Mouse (Mus musculus) large intestine, adult 2 months (tissue): ENCODE data around the gene Hoga1. TPM values are rescaled to one million over a fixed set of nuclear protein-coding genes. Genes with fewer than 3 reads are reported as not detected.

Source experiments
- DNase-seq: peaks from one replicate; pipeline ENCODE4 v3.0.0-alpha.2; 2012; ENCODE audit warnings: low read depth, low spot score
- WGBS: fragments of 180-500 bp; shearing (Covaris S2); methylation state at CpG from one replicate; pipeline ENCODE4 v1.1.7; 2018; 5-methylcytosine and 5-hydroxymethylcytosine counted together
- polyA plus RNA-seq: library from polyadenylated mRNA; depleted of rRNA; stranded (reverse); fragments of >200 nt; gene quantifications from 2 replicates; pipeline ENCODE4 v1.2.3, GENCODE M21; 2012; rRNA removed

The Hoga1 gene
- polyA plus RNA-seq = 0.57 and 1.4 TPM in 2 replicates

DNA sequence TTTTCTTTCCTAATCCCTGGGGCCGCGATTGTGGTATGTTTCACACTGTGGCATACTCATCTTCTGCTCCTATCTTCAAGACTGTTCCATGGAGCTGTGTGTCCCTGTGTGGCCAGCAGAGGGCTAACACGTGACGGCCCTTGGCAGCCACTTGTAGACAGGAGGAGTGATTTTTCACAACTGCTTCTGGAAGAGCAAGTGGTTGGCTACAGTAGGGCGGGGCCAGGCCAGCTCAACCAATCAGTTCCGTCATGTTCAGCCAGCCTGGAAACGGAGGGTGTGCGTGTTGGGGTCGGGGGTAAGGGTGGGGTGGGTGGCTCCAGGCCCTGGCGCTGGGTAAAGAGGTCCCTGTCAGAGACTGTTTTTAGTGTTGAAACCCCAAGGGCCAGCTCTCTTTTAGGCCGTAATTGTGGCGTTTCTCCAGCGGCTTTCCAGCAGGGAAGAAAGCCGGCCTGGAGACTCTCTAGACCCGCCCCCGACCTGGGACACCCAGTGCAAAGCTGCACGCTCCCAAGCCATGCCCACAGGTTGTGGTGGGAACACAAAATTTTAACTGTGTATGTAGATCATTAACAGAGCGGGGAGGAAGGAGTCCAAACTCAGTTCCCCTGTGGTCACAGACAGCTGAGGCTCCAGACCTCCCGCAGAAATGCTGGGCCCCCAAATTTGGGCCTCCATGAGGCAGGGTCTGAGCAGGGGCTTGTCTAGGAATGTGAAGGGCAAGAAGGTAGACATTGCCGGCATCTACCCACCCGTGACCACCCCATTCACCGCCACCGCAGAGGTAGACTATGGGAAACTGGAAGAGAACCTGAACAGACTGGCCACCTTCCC lies at the start of gene Hoga1:
Gene Hoga1, plus strand, starts transcription at position 342 of the 834 bp plus-strand sequence.
- 15% methylated on average over 23 of the region's 23 CpGs for WGBS
- peak; percentile 72 for DNase-seq

DNA sequence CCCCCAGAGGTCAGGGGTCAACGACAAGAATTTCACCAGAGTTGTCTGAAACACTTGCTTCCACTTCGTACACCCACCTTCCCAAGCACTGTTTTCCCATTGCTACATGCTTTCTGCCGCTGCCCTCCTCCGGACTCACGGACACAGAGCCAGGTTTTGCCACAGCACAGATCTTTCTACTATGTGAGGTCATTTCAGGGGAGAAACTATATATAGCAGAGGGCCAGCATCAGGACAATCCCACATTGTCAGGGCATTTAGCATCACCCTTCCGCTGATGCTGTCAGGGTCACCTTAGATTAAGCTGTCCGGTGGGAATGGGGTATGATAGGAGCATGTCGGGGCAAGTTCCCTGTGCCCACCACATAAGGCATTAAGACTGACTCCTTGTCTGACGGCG lies 48.3 kb upstream of the Hoga1 start:
- no peak for DNase-seq
- WGBS = 84% methylated on average over 10 of the region's 10 CpGs

DNA sequence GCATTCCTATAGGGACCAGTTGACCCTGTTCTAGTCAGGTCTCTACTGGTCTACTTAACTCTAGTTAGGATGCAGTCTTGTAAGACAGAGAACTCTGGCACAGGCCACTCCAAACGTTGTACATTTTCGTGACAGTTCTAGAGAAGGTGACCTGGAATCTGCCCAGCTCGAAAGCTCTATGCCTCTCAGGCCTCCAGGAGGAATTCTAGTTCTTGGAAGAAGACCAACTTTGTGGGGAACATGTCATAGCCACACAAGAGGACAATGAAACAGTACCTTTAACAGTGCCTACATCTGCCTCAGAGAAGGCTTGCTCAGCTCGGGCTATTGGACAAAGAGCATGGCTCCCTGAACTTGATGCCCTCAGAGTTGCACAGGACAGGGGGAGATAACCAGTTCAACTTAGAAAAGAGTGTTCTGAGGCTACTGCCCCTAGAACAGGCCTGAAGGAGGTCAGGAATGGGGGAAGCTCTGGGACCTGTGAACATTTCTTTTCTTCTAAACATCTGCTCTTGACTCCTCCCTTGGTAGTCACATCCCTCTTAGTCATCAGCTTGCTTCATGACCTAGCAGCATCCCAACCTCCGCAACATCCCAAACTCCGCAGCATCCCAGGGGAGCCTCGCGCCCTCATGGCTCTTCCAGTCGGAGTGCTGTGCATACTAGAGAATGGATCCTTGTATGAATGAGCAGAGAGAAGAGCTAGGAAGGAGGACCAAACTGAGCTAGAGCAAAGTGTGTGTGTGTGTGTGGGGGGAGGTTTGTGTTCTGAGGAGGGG lies 46.5 kb upstream of the Hoga1 start:
- no peak for DNase-seq
- 80% methylated on average over 9 of the region's 9 CpGs for WGBS

DNA sequence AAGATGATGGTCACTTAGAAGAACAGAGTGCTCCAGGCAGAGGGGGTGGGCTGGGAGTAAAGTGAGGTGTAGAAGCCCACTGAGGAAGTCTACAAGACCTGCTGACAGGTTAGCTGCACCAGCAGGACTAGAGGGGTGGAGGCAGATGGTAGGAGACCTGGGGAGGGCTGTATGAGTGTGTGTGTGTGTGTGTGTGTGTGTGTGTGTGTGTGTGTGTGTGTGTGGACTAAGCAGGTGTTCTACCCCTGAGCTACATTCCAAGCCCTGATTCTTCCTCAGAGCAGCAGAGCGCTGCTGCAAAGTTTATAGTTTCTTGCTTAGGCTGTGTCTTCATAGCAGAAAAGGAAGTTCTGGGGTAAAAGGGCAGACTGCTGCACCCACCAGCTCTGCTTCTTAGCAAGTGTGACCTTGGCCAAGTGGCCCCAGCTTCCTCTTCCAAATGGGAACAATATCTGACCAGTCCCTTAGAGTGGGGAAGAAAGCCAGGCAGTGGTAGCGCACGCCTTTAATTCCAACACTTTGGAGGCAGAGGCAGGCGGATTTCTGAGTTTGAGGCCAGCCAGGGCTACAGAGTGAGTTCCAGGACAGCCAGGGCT lies 45.6 kb upstream of the Hoga1 start:
- 68% methylated on average over 4 of the region's 4 CpGs for WGBS
- DNase-seq = no peak

DNA sequence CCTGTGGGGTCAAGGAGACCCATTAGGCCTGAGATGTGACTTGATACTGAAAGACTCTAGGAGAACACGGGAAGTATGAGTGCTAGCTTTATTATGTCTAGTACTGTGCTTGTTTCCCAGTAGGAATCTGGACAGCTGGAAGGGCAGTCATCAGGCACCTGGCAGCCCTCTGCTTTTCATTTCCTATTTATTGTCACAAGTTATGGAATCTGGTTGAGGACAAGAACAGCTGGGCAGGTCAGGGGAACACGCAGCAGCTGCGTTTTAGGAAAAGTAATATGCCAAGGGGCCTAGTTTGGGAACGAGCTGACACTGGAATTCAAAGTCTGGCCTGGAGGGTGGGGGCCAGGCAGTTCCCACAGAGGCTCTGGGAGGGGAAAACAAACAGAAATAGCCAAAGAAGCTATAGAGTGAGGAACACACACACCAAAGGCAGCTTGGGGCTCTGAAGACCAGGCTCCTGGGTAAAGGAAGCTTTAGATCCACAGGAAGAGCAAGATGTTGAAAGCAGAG lies 44.9 kb upstream of the Hoga1 start:
- no peak for DNase-seq
- WGBS = 24% methylated on average over 4 of the region's 4 CpGs

DNA sequence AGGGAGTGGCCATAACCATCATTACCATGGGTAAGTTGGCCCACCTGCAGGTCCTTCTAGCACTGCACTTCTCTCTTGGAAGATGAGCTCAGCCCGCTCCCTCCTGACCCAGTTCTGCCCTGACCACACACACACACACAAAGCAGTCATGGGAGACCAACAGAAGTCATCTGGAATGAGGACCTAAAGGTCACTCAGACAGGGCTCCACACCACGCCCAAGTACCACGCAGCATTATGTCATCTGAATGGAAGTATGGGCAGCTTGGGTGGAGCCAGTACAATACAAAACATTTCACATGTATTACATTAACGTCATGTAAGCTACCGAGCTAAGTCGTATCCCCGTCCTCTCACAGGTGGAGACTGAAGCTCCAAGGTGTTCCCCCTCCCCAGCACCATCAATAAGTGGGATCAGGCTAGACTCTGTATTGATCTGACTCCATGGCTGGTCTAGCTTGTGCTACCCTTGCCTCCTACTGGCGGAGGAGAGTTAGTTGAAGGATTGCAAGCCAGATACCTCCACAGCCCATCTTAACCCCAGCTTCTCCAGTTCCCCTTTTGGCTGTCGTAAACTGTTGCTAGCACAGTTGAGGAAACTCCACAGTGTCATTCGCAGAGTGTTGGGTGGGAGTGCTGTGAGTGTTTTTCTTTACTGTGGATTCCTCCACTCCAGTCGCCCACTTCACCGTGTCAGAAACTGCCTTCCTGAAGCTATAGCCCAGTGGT lies 44.0 kb upstream of the Hoga1 start:
- 79% methylated on average over 12 of the region's 12 CpGs for WGBS
- DNase-seq = no peak

DNA sequence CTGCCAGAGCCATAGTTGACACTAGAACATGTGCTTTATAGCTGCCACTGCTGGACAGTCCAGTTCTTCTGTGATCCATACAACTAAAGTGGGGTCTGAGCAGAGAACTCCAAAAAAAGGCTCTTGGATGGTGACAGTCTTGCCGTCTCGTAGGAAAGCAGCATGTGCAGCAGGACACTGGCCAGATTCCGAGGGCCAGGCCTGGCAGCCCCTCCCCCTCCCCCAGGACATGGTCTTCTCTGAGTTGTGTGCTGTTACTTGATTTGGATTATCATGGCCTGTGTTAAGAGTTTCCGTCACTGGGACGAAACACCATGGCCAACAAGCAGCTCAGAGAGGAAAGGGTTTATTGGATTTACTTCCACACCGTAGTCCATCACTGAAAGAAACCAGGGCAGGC lies 41.2 kb upstream of the Hoga1 start:
- 64% methylated on average over 6 of the region's 6 CpGs for WGBS
- no peak for DNase-seq

DNA sequence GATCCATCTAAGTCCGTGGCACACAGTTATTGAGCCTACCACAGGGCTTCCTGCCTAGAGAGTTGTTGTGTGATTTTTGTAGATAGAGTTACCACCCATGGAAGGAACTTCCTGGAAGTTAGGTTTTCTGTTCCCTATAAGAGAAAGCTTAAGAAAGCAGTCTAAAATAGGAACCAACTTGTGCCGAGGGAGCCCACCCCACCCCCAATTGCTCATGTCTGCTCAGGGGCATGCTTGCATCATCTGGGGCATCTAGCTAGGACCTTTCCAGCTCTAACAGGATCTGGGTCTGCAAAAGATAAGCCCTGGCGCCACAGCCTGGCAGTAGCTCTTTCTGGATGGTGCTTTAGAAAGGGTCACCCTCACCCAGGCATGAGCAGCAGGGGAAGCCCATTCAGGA lies 39.8 kb upstream of the Hoga1 start:
- WGBS = 66% methylated on average over 3 of the region's 3 CpGs
- DNase-seq = no peak

DNA sequence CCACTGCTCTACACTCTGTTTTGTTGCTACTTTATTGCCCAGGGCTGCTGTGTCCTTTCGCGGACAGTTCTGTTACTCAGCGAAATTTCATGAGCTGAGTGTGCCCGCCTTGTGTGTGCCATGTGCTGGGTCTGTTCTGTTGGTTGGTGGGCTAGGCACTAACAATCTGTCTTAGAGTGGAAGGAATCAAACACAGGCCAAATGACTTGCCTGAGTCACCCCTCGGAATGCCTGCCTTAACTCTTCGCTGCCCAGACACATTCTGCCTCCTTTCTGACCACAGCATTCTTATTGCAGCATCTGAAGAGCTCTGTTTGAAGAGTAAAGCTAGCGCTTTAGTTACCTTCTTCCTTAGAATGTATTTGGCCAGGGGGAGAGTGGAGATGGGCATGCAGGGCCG lies 38.8 kb upstream of the Hoga1 start:
- WGBS = 61% methylated on average over 8 of the region's 8 CpGs
- no peak for DNase-seq

DNA sequence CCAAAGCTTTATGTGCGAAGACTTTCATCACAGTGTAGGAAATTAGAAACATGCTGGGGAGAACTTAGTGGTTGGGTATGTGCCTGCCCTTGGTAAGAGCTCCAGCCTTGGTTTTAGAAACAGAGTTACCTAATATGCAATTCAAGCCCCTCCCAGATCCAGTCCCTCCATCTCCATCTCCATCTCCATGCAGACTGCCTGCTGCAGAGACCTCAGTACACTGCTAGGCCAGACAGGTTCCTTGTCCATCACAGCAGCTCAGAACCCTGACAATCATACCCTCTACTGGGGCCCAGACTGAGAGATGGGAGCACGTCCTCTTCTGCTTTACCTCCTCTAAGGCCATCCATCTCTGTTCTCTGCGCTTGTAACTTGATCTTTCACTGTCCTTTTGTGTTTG lies 36.8 kb upstream of the Hoga1 start:
- WGBS = 78% methylated on average over 3 of the region's 3 CpGs
- DNase-seq = no peak

DNA sequence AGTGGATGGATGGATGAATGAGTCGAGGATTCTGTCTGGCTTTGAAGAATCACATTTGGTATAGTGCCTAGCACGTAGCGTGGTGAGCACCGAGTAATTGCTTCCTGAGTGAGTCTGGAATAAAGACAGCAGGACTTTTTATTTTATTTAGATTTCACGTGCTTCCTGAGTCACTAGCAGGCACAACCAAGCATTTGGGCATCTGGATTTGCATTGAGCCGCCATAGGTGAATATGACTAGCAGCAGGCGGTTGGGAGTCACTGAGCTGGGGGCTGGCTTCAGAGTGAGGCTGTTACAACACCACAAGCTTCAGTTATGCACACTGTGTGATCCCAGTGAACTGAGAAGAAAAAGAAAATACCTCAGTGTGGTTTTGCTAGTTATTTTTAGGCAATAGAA lies 36.3 kb upstream of the Hoga1 start:
- 55% methylated on average over 7 of the region's 7 CpGs for WGBS

DNA sequence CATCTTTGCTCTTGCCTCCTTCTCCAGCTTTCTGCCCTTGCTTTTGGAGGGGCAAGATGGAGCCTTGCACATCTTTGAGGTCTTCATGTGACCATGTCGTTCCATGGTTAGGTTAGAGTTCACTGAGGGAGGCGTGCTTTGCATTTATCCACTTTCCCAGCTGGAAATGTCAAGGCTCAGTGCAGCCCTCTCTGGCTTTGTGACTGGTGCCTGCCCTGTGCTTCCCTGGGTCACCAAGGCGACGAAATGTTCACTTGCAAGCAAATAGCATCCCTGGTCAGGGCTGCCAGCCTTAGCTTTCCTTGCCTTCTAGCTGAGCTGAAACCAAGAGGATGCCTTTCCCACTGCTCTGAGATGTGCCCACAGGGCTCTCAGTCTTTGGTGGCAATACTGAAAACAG lies 35.0 kb upstream of the Hoga1 start:
- WGBS = 84% methylated on average over 4 of the region's 4 CpGs
- no peak for DNase-seq

More for the DNA sequence above, 36.3 kb upstream of the Hoga1 start:
- DNase-seq = no peak

DNA sequence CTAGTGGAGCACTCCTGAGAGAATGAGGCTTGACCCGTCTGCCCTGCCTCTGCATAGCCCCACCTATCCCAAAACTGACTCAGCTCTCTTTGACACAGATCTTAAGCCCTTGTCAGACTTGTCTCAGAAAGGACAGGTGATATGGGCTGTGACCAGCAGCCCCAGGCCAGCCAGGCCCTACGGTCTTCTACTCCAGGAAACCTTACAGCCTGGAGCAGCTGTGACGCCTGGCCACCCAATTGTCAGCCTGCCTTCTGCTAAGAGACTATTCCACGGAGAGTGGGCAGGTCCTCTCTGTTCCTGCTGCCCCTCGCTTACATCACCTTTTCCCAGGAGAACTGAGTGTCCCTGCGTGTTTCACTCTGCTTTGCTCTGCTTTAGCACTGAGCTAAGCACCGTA lies 34.3 kb upstream of the Hoga1 start:
- WGBS = 84% methylated on average over 7 of the region's 7 CpGs
- DNase-seq = no peak

DNA sequence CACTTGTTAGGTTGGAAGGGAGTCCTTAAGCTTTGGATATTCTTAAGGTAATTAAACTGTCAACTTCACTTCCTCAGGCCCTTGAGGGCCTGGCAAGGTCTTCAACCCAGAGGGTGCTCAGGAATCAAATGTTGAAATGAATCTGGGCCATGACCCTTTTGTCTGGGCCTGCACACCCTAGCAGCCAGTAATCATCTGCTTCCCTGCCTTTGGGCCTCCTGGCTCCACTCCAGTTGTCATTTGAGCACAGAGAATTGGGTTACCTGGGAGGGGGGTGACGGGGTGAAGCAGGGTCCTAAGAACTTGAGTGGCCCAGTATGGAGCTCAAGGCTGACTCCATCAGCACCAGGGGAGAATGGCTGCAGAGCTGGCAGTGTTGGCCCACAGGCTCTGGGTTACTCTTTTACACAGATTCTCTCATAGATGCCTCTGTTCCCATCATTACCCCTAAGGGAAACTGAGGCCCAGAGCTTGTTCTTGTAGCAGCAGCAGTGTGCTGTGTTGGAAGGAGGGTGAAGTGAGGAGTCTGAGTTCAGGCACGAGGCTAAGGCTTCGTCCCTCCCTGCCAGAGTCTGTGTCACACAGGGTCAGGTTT lies 31.1 kb upstream of the Hoga1 start:
- WGBS = 79% methylated on average over 3 of the region's 3 CpGs
- DNase-seq = no peak

DNA sequence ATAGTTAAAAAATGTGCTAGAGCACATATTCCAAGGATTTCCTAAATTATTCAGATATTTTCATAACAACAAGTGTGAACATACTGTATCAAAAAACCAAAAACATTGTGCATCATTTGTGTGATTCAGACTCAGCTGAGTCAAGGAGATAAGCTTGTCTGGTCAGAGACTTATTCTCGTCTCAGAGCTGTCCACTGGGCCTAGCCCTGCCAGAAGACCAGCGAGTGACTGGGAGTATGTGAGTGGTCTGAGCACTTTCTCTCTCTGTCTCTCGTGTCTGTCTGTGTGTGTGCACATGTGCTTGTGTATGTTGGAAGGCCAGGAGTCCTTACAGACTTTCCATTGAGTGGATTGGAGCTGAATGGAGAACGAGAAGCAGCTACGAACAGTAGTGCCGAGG lies 30.4 kb upstream of the Hoga1 start:
- WGBS = 77% methylated on average over 6 of the region's 6 CpGs
- no peak for DNase-seq

DNA sequence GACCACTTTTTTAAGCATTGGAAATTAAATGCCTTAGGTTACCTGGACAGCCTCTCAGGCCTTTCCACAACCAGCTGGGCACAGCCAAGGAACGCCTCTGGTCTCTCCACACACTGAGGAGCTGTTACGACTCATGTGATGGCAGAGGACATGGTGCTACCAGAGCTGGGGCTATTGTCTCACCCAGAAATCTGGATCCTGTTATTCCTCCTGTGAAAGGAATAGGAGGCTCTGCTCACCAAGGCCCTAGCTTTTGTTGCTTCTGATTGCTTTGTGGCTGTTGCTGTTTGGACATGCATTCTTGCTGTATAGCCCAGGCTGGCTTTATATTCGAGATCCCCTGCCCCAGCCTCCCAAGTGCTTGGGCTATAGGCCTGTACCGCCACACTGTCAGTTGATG lies 29.2 kb upstream of the Hoga1 start:
- WGBS = 75% methylated on average over 4 of the region's 4 CpGs
- no peak for DNase-seq

DNA sequence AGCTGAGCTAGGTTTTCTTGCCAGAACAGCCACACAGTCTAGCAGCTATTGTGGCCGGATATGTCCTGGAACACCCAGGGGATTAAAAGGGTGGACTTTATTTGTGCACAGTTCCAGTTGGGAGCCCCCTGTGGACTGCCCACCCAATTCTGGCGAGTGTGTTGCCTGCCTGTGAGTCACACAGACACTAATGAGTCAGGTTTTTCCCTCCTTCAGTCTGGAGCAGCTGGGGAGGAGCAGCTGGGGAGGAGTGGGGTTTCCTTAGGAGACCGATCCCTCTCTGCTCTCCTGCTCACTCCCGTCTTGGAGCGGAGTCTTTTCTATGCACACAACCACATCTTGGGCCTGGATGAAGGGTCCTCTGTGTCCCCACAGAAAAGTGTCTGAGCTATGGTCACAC lies 28.6 kb upstream of the Hoga1 start:
- WGBS = 52% methylated on average over 5 of the region's 5 CpGs
- DNase-seq = no peak

DNA sequence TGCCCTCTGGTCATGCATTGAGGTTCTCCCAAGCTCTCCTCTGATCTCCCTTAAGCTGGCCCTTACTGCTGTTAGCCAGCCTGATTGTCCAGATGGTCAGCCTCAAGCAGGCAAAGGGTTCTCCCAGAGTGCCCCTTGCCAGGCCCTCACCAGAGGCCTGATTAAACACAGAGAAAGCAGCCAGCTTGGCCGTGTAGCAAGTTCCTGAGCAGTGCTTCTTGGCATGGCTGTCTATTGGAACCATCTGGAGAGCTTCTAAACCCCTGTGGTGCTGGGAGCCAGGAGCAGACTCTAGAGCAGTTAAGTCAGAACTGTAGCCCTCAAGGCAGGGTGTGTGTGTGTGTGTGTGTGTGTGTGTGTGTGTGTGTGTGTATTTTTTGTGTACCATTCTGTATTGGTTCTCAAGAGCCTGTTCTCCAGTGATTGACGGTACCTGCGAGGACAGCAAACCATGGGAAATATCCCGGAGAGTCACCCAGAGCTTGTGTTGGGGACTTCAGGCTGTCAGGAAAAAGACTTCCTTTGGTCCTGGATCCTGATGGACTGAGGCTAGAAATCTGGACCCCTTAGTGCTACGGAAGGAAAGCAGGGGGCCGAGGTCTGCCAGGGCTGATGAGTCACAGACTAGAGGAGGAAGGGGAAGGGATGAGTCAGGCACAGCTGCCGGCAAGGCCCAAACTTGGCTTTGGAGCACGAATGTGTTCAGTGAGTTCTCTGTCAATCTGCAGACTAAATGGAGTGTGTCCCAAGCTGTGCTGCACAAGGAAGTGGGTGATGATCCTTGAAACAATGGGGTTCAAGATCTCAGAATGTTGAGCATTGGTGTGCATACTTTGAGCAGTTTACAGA lies 27.8 kb upstream of the Hoga1 start:
- no peak for DNase-seq

More for the DNA sequence above, 27.8 kb upstream of the Hoga1 start:
- 62% methylated on average over 8 of the region's 8 CpGs for WGBS
